Mouse (Mus musculus): ENCODE data around the gene Rab3a. TPM values are rescaled to one million over a fixed set of nuclear protein-coding genes. Genes with fewer than 3 reads are reported as not detected.

The Rab3a gene
- polyA plus RNA-seq (2014; fragmentation: Nextera tagmentation; extraction: Ambion mirVana) = 56.6 and 66.1 TPM in 2 replicates

DNA sequence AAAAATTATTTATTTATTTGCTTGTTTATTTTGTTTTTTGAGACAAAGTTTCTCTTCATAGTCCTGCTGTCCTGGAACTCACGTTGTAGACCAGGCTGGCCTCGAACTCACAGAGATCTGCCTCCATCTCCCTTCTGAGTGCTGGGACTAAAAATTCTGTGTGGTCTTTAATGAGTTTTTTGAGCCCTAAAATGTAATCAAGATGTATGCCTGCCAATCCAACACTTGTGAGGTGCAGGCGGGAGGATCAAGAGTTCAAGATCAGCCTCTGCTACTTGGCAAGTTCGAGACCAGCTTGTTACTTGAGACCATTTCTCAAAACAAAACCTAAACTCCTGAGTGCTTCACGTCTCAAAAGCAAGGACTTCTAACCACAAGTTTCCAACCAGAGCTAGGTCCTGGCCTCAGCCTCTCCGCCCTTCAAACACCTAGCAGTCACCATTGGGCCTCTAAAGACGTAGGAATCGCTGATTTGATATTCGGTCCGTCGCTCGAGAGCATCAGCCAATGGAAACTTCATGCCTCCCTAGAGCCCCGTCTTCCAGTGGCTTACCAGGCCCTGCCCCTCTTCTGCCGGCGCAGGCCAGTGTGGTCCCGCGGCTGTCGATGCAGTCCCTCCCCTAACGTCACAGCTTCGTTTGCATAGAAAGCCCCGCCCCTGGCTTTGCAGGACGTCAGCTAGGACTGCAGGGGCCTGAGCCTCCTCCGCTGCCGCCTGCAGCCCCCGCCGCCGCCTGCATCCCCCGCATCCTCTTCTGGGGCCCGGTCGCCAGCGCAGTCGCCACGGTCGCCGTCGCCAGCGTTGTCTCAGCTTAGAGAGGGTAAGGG, at the start of gene Rab3a:
Gene Rab3a (plus strand): TSS at position 637 of the 828 bp plus-strand sequence.
- H3K4me1 ChIP-seq (ENCODE audit: control insufficient read depth, insufficient read depth, low read length) = peaks cover 4% of the 10 kb centered on the region; the same call in 1 of the 2 replicates
- H3K36me3 ChIP-seq (ENCODE audit: control insufficient read depth, insufficient read depth, low read length) = no peaks in the 10 kb centered on the region
- H3K27me3 ChIP-seq (ENCODE audit: control insufficient read depth, insufficient read depth, low read length) = no peaks in the 10 kb centered on the region
- peak; percentile 99 for DNase-seq (ENCODE audit: low spot score, missing footprints)
- H3K9ac ChIP-seq (ENCODE audit: low read length) = peak within 1 kb of the TSS; percentile 65
- peak within 1 kb of the TSS; percentile 66 for H3K4me3 ChIP-seq (ENCODE audit: low read depth, low read length)
- H3K27ac ChIP-seq (ENCODE audit: low read depth, low read length) = no peak within 1 kb of the TSS
- peak; percentile 98 for ATAC-seq (ENCODE audit: low FRiP score)
- H3K9me3 ChIP-seq (ENCODE audit: control insufficient read depth, low read length) = no peaks in the 10 kb centered on the region
- peak within 1 kb of the TSS; percentile 88 for H3K4me2 ChIP-seq
- WGBS = 8% methylated on average over 37 of the region's 37 CpGs

- DNase-seq (ENCODE audit: low spot score, missing footprints) (no peak), ATAC-seq (ENCODE audit: low FRiP score) (no peak)
- H3K9me3 ChIP-seq (ENCODE audit: control insufficient read depth, low read length) = no peaks in the 10 kb centered on the region
- no peaks in the 10 kb centered on the region for H3K36me3 ChIP-seq (ENCODE audit: control insufficient read depth, insufficient read depth, low read length)
- no peak overlapping the region for H3K4me2 ChIP-seq
- H3K27me3 ChIP-seq (ENCODE audit: control insufficient read depth, insufficient read depth, low read length) = no peaks in the 10 kb centered on the region
- no peak overlapping the region for H3K27ac ChIP-seq (ENCODE audit: low read depth, low read length)
- no peak overlapping the region for H3K9ac ChIP-seq (ENCODE audit: low read length)
- WGBS = 92% methylated on average over 14 of the region's 14 CpGs
- no peaks in the 10 kb centered on the region for H3K4me1 ChIP-seq (ENCODE audit: control insufficient read depth, insufficient read depth, low read length)
- H3K4me3 ChIP-seq (ENCODE audit: low read depth, low read length) = no peak overlapping the region
These were observed 46.2 kb upstream of the Rab3a start for GRCm38 (mm10) chr8:70708281-70708680.

GRCm38 (mm10) chr8:70709794-70710193, 44.7 kb upstream of the Rab3a start:
- no peak overlapping the region for H3K4me2 ChIP-seq
- no peak overlapping the region for H3K4me3 ChIP-seq (ENCODE audit: low read depth, low read length)
- ATAC-seq (ENCODE audit: low FRiP score) (no peak), DNase-seq (ENCODE audit: low spot score, missing footprints) (no peak)
- H3K4me1 ChIP-seq (ENCODE audit: control insufficient read depth, insufficient read depth, low read length) = no peaks in the 10 kb centered on the region
- H3K27me3 ChIP-seq (ENCODE audit: control insufficient read depth, insufficient read depth, low read length) = no peaks in the 10 kb centered on the region
- no peaks in the 10 kb centered on the region for H3K9me3 ChIP-seq (ENCODE audit: control insufficient read depth, low read length)
- no peak overlapping the region for H3K27ac ChIP-seq (ENCODE audit: low read depth, low read length)
- no peak overlapping the region for H3K9ac ChIP-seq (ENCODE audit: low read length)
- H3K36me3 ChIP-seq (ENCODE audit: control insufficient read depth, insufficient read depth, low read length) = no peaks in the 10 kb centered on the region
- 89% methylated on average over 9 of the region's 9 CpGs for WGBS

- no peak for DNase-seq (ENCODE audit: low spot score, missing footprints)
- no peak overlapping the region for H3K4me3 ChIP-seq (ENCODE audit: low read depth, low read length)
- H3K9ac ChIP-seq (ENCODE audit: low read length) = no peak overlapping the region
- no peaks in the 10 kb centered on the region for H3K9me3 ChIP-seq (ENCODE audit: control insufficient read depth, low read length)
- no peaks in the 10 kb centered on the region for H3K36me3 ChIP-seq (ENCODE audit: control insufficient read depth, insufficient read depth, low read length)
- H3K4me2 ChIP-seq = no peak overlapping the region
- no peak overlapping the region for H3K27ac ChIP-seq (ENCODE audit: low read depth, low read length)
- no peaks in the 10 kb centered on the region for H3K27me3 ChIP-seq (ENCODE audit: control insufficient read depth, insufficient read depth, low read length)
- WGBS = 95% methylated on average over 1 of the region's 1 CpGs
- H3K4me1 ChIP-seq (ENCODE audit: control insufficient read depth, insufficient read depth, low read length) = no peaks in the 10 kb centered on the region
- ATAC-seq (ENCODE audit: low FRiP score) = no peak
These were observed 44.2 kb upstream of the Rab3a start for GRCm38 (mm10) chr8:70710296-70710695.

DNA sequence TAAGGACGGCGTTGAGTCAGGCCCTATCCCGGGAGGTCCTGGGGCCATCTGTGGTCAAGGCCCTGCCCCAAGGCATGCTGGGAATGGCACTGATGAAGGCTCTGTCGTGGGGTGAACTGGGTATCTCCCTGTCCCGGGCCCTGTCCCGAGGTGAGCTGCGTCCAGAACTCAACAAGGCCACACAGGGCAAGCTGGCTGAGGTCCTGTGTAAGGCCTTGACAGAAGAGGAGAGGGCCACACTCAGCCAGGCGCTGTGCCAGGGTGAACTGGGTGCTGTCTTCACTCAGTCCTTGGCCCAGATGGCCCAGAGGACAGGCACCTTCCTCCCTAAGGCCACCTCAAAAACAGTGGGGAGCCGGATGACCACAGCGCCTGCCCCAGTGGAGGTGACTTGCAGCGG, 43.4 kb upstream of the Rab3a start:
- DNase-seq (ENCODE audit: low spot score, missing footprints) (no peak), ATAC-seq (ENCODE audit: low FRiP score) (no peak; the same call in 1 of the 2 replicates)
- no peak overlapping the region for H3K9ac ChIP-seq (ENCODE audit: low read length)
- H3K4me2 ChIP-seq = no peak overlapping the region
- H3K4me1 ChIP-seq (ENCODE audit: control insufficient read depth, insufficient read depth, low read length) = no peaks in the 10 kb centered on the region
- 90% methylated on average over 11 of the region's 11 CpGs for WGBS
- H3K27ac ChIP-seq (ENCODE audit: low read depth, low read length) = no peak overlapping the region
- no peaks in the 10 kb centered on the region for H3K9me3 ChIP-seq (ENCODE audit: control insufficient read depth, low read length)
- H3K4me3 ChIP-seq (ENCODE audit: low read depth, low read length) = no peak overlapping the region
- no peaks in the 10 kb centered on the region for H3K27me3 ChIP-seq (ENCODE audit: control insufficient read depth, insufficient read depth, low read length)
- no peaks in the 10 kb centered on the region for H3K36me3 ChIP-seq (ENCODE audit: control insufficient read depth, insufficient read depth, low read length)

DNA sequence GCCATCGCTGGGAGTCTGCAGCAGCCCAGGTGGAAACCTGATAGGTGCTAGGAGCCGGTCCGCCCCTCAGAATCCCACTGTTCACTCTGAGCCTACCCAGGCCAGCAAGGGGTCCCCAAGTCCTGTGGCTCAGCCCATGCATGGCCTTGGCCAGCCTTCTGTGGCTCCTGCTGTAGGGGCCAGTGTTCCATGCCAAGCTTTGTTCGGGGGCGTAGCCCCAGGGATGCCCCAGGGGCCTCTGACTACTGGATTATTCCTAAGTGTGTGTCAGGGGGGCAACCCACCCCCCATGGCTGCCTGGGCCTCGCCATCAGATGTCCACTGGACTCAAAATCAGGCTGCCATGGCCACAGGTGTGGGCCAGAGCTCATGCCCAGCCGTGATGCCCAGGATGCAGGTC, 40.5 kb upstream of the Rab3a start:
- Histone ChIP-seq H3K9ac (ENCODE audit: low read length) (no peak overlapping the region), H3K4me3 (ENCODE audit: low read depth, low read length) (no peak overlapping the region), H3K4me2 (no peak overlapping the region), H3K27ac (ENCODE audit: low read depth, low read length) (no peak overlapping the region), H3K27me3 (ENCODE audit: control insufficient read depth, insufficient read depth, low read length) (no peaks in the 10 kb centered on the region), H3K4me1 (ENCODE audit: control insufficient read depth, insufficient read depth, low read length) (no peaks in the 10 kb centered on the region), H3K9me3 (ENCODE audit: control insufficient read depth, low read length) (no peaks in the 10 kb centered on the region), H3K36me3 (ENCODE audit: control insufficient read depth, insufficient read depth, low read length) (no peaks in the 10 kb centered on the region)
- ATAC-seq (ENCODE audit: low FRiP score) = no peak
- DNase-seq (ENCODE audit: low spot score, missing footprints) = no peak
- 78% methylated on average over 7 of the region's 7 CpGs for WGBS

- WGBS = 79% methylated on average over 2 of the region's 2 CpGs
- Histone ChIP-seq H3K9ac (ENCODE audit: low read length) (no peak overlapping the region), H3K4me3 (ENCODE audit: low read depth, low read length) (no peak overlapping the region), H3K4me2 (no peak overlapping the region), H3K36me3 (ENCODE audit: control insufficient read depth, insufficient read depth, low read length) (no peaks in the 10 kb centered on the region), H3K9me3 (ENCODE audit: control insufficient read depth, low read length) (no peaks in the 10 kb centered on the region), H3K4me1 (ENCODE audit: control insufficient read depth, insufficient read depth, low read length) (no peaks in the 10 kb centered on the region), H3K27ac (ENCODE audit: low read depth, low read length) (no peak overlapping the region), H3K27me3 (ENCODE audit: control insufficient read depth, insufficient read depth, low read length) (no peaks in the 10 kb centered on the region)
- DNase-seq (ENCODE audit: low spot score, missing footprints) = no peak
- no peak for ATAC-seq (ENCODE audit: low FRiP score)
These were observed 39.4 kb upstream of the Rab3a start for GRCm38 (mm10) chr8:70715086-70715485.

GRCm38 (mm10) chr8:70716521-70717400, 37.7 kb upstream of the Rab3a start:
- Histone ChIP-seq H3K4me3 (ENCODE audit: low read depth, low read length) (no peak overlapping the region), H3K4me1 (ENCODE audit: control insufficient read depth, insufficient read depth, low read length) (no peaks in the 10 kb centered on the region), H3K9ac (ENCODE audit: low read length) (no peak overlapping the region), H3K9me3 (ENCODE audit: control insufficient read depth, low read length) (no peaks in the 10 kb centered on the region), H3K4me2 (no peak overlapping the region), H3K27ac (ENCODE audit: low read depth, low read length) (no peak overlapping the region), H3K27me3 (ENCODE audit: control insufficient read depth, insufficient read depth, low read length) (no peaks in the 10 kb centered on the region), H3K36me3 (ENCODE audit: control insufficient read depth, insufficient read depth, low read length) (no peaks in the 10 kb centered on the region)
- 85% methylated on average over 40 of the region's 40 CpGs for WGBS
- no peak for DNase-seq (ENCODE audit: low spot score, missing footprints)
- no peak for ATAC-seq (ENCODE audit: low FRiP score)

DNA sequence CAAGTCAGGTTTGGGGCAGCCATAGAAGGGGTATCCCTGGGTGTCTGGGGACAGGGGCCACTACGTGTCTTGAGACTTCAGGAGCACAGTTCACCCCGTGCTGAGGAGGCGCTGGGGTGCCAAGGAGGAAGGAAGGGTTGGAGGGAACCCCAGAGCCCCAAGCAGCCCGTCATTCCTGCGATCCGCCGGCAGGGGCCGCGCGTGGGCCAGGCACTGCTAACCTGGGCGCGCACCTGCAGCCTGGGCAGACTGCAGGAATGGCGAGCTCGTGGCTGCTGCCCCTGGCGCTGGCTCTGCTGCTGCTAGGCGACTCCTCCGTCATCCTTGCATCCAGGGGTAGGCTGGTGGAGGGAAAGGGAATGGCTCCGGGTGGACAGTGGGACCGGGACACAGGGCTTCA, 36.2 kb upstream of the Rab3a start, which contains the start of gene Gm3336:
Gene Gm3336 (plus strand): TSS at position 247 of the 400 bp plus-strand sequence.
- under 1% methylated on average over 19 of the region's 19 CpGs for WGBS
- Histone ChIP-seq H3K4me3 (ENCODE audit: low read depth, low read length) (no peak within 1 kb of the TSS), H3K9me3 (ENCODE audit: control insufficient read depth, low read length) (no peaks in the 10 kb centered on the region), H3K4me2 (no peak within 1 kb of the TSS), H3K4me1 (ENCODE audit: control insufficient read depth, insufficient read depth, low read length) (no peaks in the 10 kb centered on the region), H3K27me3 (ENCODE audit: control insufficient read depth, insufficient read depth, low read length) (no peaks in the 10 kb centered on the region), H3K27ac (ENCODE audit: low read depth, low read length) (no peak within 1 kb of the TSS), H3K36me3 (ENCODE audit: control insufficient read depth, insufficient read depth, low read length) (no peaks in the 10 kb centered on the region), H3K9ac (ENCODE audit: low read length) (no peak within 1 kb of the TSS)
- DNase-seq (ENCODE audit: low spot score, missing footprints) = peak; percentile 94
- peak; percentile 51; the same call in 1 of the 2 replicates for ATAC-seq (ENCODE audit: low FRiP score)

Measured in midbrain, embryonic 11.5 days (tissue).